Mouse (Mus musculus) neural tube, embryonic 11.5 days (tissue): Measurements from ENCODE around the gene Ascc1. TPM values are rescaled to one million over a fixed set of nuclear protein-coding genes. Genes with fewer than 3 reads are reported as not detected.

Source experiments
- ATAC-seq: fragments of 200-750 bp; cut with Nextera tagmentation; 2 replicates; pipeline ENCODE4 v1.8.0; 2017; ENCODE audit warnings: moderate number of reproducible peaks, mild to moderate bottlenecking, moderate TSS enrichment, moderate library complexity; ENCODE audit not compliant: insufficient read depth, low FRiP score, low TSS enrichment
- DNase-seq: peaks from one replicate; pipeline ENCODE4 v3.0.0-alpha.2; 2015; ENCODE audit warnings: low spot score
- H3K27ac ChIP-seq: fragments of 300-500 bp; sonication (generic); 2 replicates; pipeline ENCODE4 v1.5.1; 2014; ENCODE audit warnings: low read depth, mild to moderate bottlenecking, low read length
- H3K27me3 ChIP-seq: fragments of 300-500 bp; sonication (generic); 2 replicates; pipeline ENCODE4 v1.6.1; 2014; ENCODE audit warnings: mild to moderate bottlenecking, low read length, mixed read lengths; ENCODE audit not compliant: control insufficient read depth, insufficient read depth
- H3K36me3 ChIP-seq: fragments of 300-500 bp; sonication (generic); 2 replicates; pipeline ENCODE4 v1.6.1; 2014; ENCODE audit warnings: mild to moderate bottlenecking, low read length, moderate library complexity, mixed read lengths; ENCODE audit not compliant: control insufficient read depth, insufficient read depth
- H3K4me1 ChIP-seq: fragments of 300-500 bp; sonication (generic); 2 replicates; pipeline ENCODE4 v1.6.1; 2014; ENCODE audit warnings: low read length, mixed read lengths; ENCODE audit not compliant: control insufficient read depth, insufficient read depth
- H3K4me2 ChIP-seq: fragments of 300-500 bp; sonication (generic); 2 replicates; pipeline ENCODE4 v1.6.1; 2014; ENCODE audit warnings: low read depth, mild to moderate bottlenecking, moderate library complexity
- H3K4me3 ChIP-seq: fragments of 300-500 bp; sonication (generic); 2 replicates; pipeline ENCODE4 v1.5.1; 2014; ENCODE audit warnings: low read depth, low read length
- H3K9ac ChIP-seq: fragments of 300-500 bp; sonication (generic); 2 replicates; pipeline ENCODE4 v1.6.1; 2014; ENCODE audit warnings: mild to moderate bottlenecking, low read length
- H3K9me3 ChIP-seq: fragments of 300-500 bp; sonication (generic); 2 replicates; pipeline ENCODE4 v1.6.1; 2016; ENCODE audit warnings: low read length; ENCODE audit not compliant: control insufficient read depth
- WGBS: fragments of 180-500 bp; shearing (Covaris S2); extraction: QIAGEN DNeasy Blood & Tissue Kit; methylation state at CpG from one replicate; pipeline ENCODE4 v1.1.7; 2014; 5-methylcytosine and 5-hydroxymethylcytosine counted together
- polyA plus RNA-seq: library from polyadenylated mRNA; unstranded; fragments of >200 nt; fragmentation: Nextera tagmentation; extraction: Ambion mirVana; gene quantifications from 2 replicates; pipeline ENCODE4 v1.2.1, GENCODE M21; 2014

The Ascc1 gene
- polyA plus RNA-seq, 1 experiment from 2014 or later: 34.9 TPM

GRCm38 (mm10) chr10:60105391-60106145, 103.0 kb downstream of the Ascc1 start:
- peak overlapping the region; percentile 62 for H3K4me3 ChIP-seq
- DNase-seq (peak; percentile 65), ATAC-seq (peak; percentile 60)
- no peaks in the 10 kb centered on the region for H3K9me3 ChIP-seq
- WGBS: 6% methylated on average over 20 of the region's 20 CpGs
- H3K36me3 ChIP-seq: no peaks in the 10 kb centered on the region
- H3K4me1 ChIP-seq: peaks cover 10% of the 10 kb centered on the region
- H3K27ac ChIP-seq: peak overlapping the region; percentile 85
- peaks cover 10% of the 10 kb centered on the region; the same call in 1 of the 2 replicates for H3K27me3 ChIP-seq
- peak overlapping the region; percentile 93 for H3K4me2 ChIP-seq
- peak overlapping the region; percentile 79 for H3K9ac ChIP-seq

- Histone ChIP-seq H3K9me3 (no peaks in the 10 kb centered on the region), H3K4me1 (peaks cover 10% of the 10 kb centered on the region), H3K4me3 (peak within 1 kb of the TSS; percentile 62), H3K36me3 (no peaks in the 10 kb centered on the region), H3K4me2 (peak within 1 kb of the TSS; percentile 93), H3K27me3 (peaks cover 10% of the 10 kb centered on the region; the same call in 1 of the 2 replicates), H3K27ac (peak within 1 kb of the TSS; percentile 85), H3K9ac (peak within 1 kb of the TSS; percentile 79)
- peak; percentile 74 for DNase-seq
- ATAC-seq: peak; percentile 72
- WGBS: under 1% methylated on average over 22 of the region's 22 CpGs
Observed at GRCm38 (mm10) chr10:60106146-60106530, 103.5 kb downstream of the Ascc1 start, which contains the start of gene Spock2. Gene Spock2 (plus strand): TSS chr10:60106219.

- Histone ChIP-seq H3K27ac (peak overlapping the region; percentile 85), H3K4me1 (peaks cover 10% of the 10 kb centered on the region), H3K9ac (peak overlapping the region; percentile 79), H3K36me3 (no peaks in the 10 kb centered on the region), H3K4me3 (peak overlapping the region; percentile 62), H3K4me2 (peak overlapping the region; percentile 93), H3K27me3 (peaks cover 10% of the 10 kb centered on the region; the same call in 1 of the 2 replicates), H3K9me3 (no peaks in the 10 kb centered on the region)
- under 1% methylated on average over 50 of the region's 57 CpGs for WGBS
- DNase-seq (peak; percentile 77), ATAC-seq (peak; percentile 77)
Observed at GRCm38 (mm10) chr10:60106531-60107186, 104.1 kb downstream of the Ascc1 start.

GRCm38 (mm10) chr10:60107448-60107847, 104.8 kb downstream of the Ascc1 start:
- peak; percentile 38 for DNase-seq
- peaks cover 10% of the 10 kb centered on the region; the same call in 1 of the 2 replicates for H3K27me3 ChIP-seq

GRCm38 (mm10) chr10:60108321-60109111, 105.9 kb downstream of the Ascc1 start:
- peaks cover 10% of the 10 kb centered on the region; the same call in 1 of the 2 replicates for H3K27me3 ChIP-seq
- H3K27ac ChIP-seq: no peak overlapping the region
- no peaks in the 10 kb centered on the region for H3K36me3 ChIP-seq
- WGBS: 52% methylated on average over 16 of the region's 17 CpGs
- H3K9me3 ChIP-seq: no peaks in the 10 kb centered on the region
- H3K4me1 ChIP-seq: peaks cover 10% of the 10 kb centered on the region
- ATAC-seq (no peak), DNase-seq (no peak)
- peak overlapping the region; percentile 93 for H3K4me2 ChIP-seq
- H3K4me3 ChIP-seq: peak overlapping the region; percentile 62
- H3K9ac ChIP-seq: peak overlapping the region; percentile 9

More at GRCm38 (mm10) chr10:60107448-60107847, 104.8 kb downstream of the Ascc1 start:
- WGBS: under 1% methylated on average over 27 of the region's 28 CpGs
- H3K4me3 ChIP-seq: peak overlapping the region; percentile 62
- H3K9ac ChIP-seq: peak overlapping the region; percentile 79
- peaks cover 10% of the 10 kb centered on the region for H3K4me1 ChIP-seq
- peak overlapping the region; percentile 85; the same call in 1 of the 2 replicates for H3K27ac ChIP-seq
- ATAC-seq: no peak
- no peaks in the 10 kb centered on the region for H3K36me3 ChIP-seq
- H3K4me2 ChIP-seq: peak overlapping the region; percentile 93
- H3K9me3 ChIP-seq: no peaks in the 10 kb centered on the region

- no peak for DNase-seq
- no peak for ATAC-seq
- Histone ChIP-seq H3K27me3 (peaks cover 10% of the 10 kb centered on the region; the same call in 1 of the 2 replicates), H3K27ac (no peak overlapping the region), H3K4me3 (no peak overlapping the region), H3K9me3 (no peaks in the 10 kb centered on the region), H3K4me2 (no peak overlapping the region), H3K9ac (no peak overlapping the region), H3K36me3 (no peaks in the 10 kb centered on the region), H3K4me1 (peaks cover 10% of the 10 kb centered on the region)
- WGBS: 90% methylated on average over 8 of the region's 8 CpGs
Observed at GRCm38 (mm10) chr10:60109336-60109735, 106.7 kb downstream of the Ascc1 start.

- ATAC-seq: no peak
- Histone ChIP-seq H3K9me3 (no peaks in the 10 kb centered on the region), H3K9ac (no peak overlapping the region), H3K4me2 (no peak overlapping the region), H3K4me1 (peaks cover 10% of the 10 kb centered on the region), H3K4me3 (no peak overlapping the region), H3K27me3 (peaks cover 10% of the 10 kb centered on the region; the same call in 1 of the 2 replicates), H3K27ac (no peak overlapping the region), H3K36me3 (no peaks in the 10 kb centered on the region)
- DNase-seq: no peak
- WGBS: 83% methylated on average over 8 of the region's 8 CpGs
Observed at GRCm38 (mm10) chr10:60109989-60110388, 107.4 kb downstream of the Ascc1 start.

- no peaks in the 10 kb centered on the region for H3K9me3 ChIP-seq
- ATAC-seq: no peak
- no peak overlapping the region for H3K27ac ChIP-seq
- no peak for DNase-seq
- no peak overlapping the region for H3K4me3 ChIP-seq
- H3K36me3 ChIP-seq: no peaks in the 10 kb centered on the region
- peaks cover 10% of the 10 kb centered on the region; the same call in 1 of the 2 replicates for H3K27me3 ChIP-seq
- 92% methylated on average over 10 of the region's 10 CpGs for WGBS
- H3K4me2 ChIP-seq: no peak overlapping the region
- H3K4me1 ChIP-seq: peaks cover 15% of the 10 kb centered on the region
- no peak overlapping the region for H3K9ac ChIP-seq
Observed at GRCm38 (mm10) chr10:60110908-60111475, 108.4 kb downstream of the Ascc1 start.
